Mouse (Mus musculus): ENCODE measurements around the gene Acsl5.

Acsl5 gene

GRCm38 (mm10) chr19:55331776-55332175 lies 80.0 kb downstream of the Acsl5 start:
- no peak for DNase-seq (ENCODE audit: low read depth)

GRCm38 (mm10) chr19:55332641-55333268 lies 81.0 kb downstream of the Acsl5 start:
- DNase-seq (ENCODE audit: low read depth), result peak; percentile 83

GRCm38 (mm10) chr19:55335881-55336280 lies 84.1 kb downstream of the Acsl5 start:
- peak; percentile 43 for DNase-seq (ENCODE audit: low read depth)

DNA sequence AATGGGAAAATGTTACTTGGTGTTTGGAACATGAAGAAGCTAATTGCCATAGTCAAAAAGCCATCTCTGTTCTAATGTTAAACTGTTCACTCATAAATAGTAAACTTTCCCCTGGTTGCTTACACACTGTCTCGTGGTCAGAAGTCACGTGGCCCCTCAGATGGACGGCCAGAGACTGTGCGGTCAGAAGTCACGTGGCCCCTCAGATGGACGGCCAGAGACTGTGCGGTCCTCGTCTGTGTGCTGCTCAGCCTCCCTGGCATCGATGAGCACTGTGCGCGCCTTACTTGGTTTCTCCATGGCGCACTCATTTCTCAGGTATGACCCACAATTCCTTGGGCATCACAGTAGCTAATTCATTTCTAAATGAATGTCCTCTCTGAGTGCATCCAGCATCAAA lies 84.7 kb downstream of the Acsl5 start:
- no peak for DNase-seq (ENCODE audit: low read depth)

- DNase-seq (ENCODE audit: low read depth), result no peak
Observed at GRCm38 (mm10) chr19:55337066-55337465, 85.3 kb downstream of the Acsl5 start.

GRCm38 (mm10) chr19:55337664-55338063 lies 85.9 kb downstream of the Acsl5 start:
- no peak for DNase-seq (ENCODE audit: low read depth)

GRCm38 (mm10) chr19:55340521-55340920 lies 88.8 kb downstream of the Acsl5 start:
- DNase-seq (ENCODE audit: low read depth), result no peak

DNA sequence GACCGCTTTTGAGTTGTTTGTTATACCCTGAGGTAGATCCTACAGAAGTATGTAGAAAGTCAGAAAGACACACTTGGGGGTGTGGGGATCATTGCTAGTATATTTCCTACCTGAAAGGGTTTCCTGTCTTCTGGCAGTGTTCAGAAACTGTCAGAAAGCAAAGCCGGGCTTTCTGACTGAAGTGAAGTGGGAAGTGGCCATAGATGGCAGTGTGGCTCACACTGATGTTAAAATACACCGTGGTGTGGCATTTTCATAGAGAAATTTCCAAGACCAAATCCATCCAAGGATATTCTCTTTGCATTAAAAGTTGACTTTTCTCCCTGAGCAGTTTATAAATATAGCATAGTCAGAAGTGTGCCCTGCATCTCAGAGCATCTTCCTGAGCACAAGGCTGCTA lies 89.6 kb downstream of the Acsl5 start:
- DNase-seq (ENCODE audit: low read depth), result no peak

GRCm38 (mm10) chr19:55342423-55342822 lies 90.7 kb downstream of the Acsl5 start:
- no peak for DNase-seq (ENCODE audit: low read depth)

DNA sequence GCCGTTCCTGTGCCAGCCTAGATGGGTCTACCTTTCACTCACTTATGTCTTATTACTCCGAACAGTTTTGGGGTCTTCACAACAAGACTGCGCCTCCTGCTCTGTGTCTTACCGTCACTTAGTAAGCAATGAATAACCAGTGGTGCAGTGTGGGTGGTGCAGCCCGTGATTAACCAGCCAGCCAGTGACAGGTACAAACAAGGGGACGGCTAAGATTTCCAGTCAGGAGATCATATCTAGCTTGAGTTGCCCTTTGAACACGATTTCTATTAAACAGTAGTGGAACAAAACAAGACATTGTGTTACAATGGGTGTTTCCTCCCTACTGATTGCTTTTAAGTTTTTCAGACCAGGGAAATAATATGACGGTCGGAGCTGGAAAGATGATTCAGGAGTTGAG lies 91.5 kb downstream of the Acsl5 start:
- no peak for DNase-seq (ENCODE audit: low read depth)

Measured in induced T-regulatory cell, adult 2 months (primary cell).